Mouse (Mus musculus): Measurements from ENCODE around the gene Dohh. TPM values are rescaled to one million over a fixed set of nuclear protein-coding genes. Genes with fewer than 3 reads are reported as not detected.

The Dohh gene
- total and polyA plus RNA-seq, 3 experiments = 78.2 to 131 (median 81.7) TPM

DNA sequence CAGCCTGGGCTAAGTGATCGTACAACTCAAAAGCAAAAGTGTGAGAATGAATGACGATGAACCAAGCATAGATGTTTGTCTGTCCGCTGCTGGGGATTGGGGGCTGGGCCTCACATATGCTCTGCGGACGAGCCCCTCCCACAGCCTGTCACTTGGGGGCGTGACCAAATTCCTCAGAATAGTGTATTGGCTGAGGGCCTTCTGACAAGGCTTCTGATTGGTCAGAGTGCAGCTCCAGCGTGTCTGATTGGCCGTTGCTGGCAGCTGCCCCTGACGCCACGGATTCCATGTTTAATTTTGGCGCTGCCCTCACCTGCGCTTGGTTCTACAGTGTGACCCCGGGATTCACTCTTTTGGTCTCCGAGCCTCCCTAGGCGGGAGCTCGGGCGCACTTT, 48.6 kb downstream of the Dohh start:
- H3K79me2 ChIP-seq (replicated peaks; ENCODE audit: control insufficient read depth, extremely low read depth, insufficient read depth, poor library complexity, severe bottlenecking) = no peaks in the 10 kb centered on the region
- H3K9me3 ChIP-seq (replicated peaks; ENCODE audit: low read length) = no peaks in the 10 kb centered on the region
- peaks cover 21% of the 10 kb centered on the region for H3K27me3 ChIP-seq (replicated peaks)
- dilution Hi-C loops (cut with MboI; ENCODE audit: extremely low pct_ligation_motif_present, extremely low pct_unique_long_range_greater_than_20kb, low sequenced_read_pairs) (no loop called here), in situ Hi-C loops (cut with MboI; ENCODE audit: low pct_ligation_motif_present, low pct_unique_long_range_greater_than_20kb, low sequenced_read_pairs) (no loop called here)
- peak; percentile 33; the same call in 1 of the 2 replicates for TF ChIP-seq IRF4 (IDR thresholded peaks at IDR 0.05; ENCODE audit: low read depth, low read length)
- TF ChIP-seq SMC3 (IDR thresholded peaks at IDR 0.05; ENCODE audit: low read depth, low read length) = no peak
- TF ChIP-seq ZKSCAN1 (IDR thresholded peaks at IDR 0.05; ENCODE audit: borderline replicate concordance, low read depth, low read length) = no peak
- TF ChIP-seq USF2 (conservative IDR thresholded peaks at IDR 0.05; ENCODE audit: low read depth, low read length) = 0 out of 2 replicates have a peak, but pooled peaks have one; percentile 11
- no peak for TF ChIP-seq NELFE (IDR thresholded peaks at IDR 0.05; ENCODE audit: low read depth, low read length)
- TF ChIP-seq PAX5 (IDR thresholded peaks at IDR 0.05; ENCODE audit: low read length) = no peak
- no peak for TF ChIP-seq MEF2A (IDR thresholded peaks at IDR 0.05; ENCODE audit: borderline replicate concordance, low read depth, low read length)
- TF ChIP-seq SIN3A (IDR thresholded peaks at IDR 0.05; ENCODE audit: low read length) = 0 out of 2 replicates have a peak, but pooled peaks have one; percentile 31
- TF ChIP-seq HCFC1 (IDR thresholded peaks at IDR 0.05; ENCODE audit: low read depth, low read length) = peak; percentile 96
- no peak for TF ChIP-seq ELF1 (IDR thresholded peaks at IDR 0.05; ENCODE audit: low read depth, low read length)
- TF ChIP-seq GABPA (IDR thresholded peaks at IDR 0.05; ENCODE audit: insufficient replicate concordance, low read depth, low read length) = peak; percentile 53; the same call in 1 of the 2 replicates
- TF ChIP-seq USF1 (IDR thresholded peaks at IDR 0.05; ENCODE audit: low read depth, low read length) = peak; percentile 51
- no peak for TF ChIP-seq UBTF (IDR thresholded peaks at IDR 0.05; ENCODE audit: low read depth, low read length)
- TF ChIP-seq BHLHE40 (IDR thresholded peaks at IDR 0.05; ENCODE audit: low read depth, low read length) = no peak
- no peak for TF ChIP-seq E2F4 (IDR thresholded peaks at IDR 0.05; ENCODE audit: insufficient replicate concordance, low read depth, low read length)
- TF ChIP-seq CHD1 (IDR thresholded peaks at IDR 0.05; ENCODE audit: low read depth, low read length) = no peak
- TF ChIP-seq CTCF (conservative IDR thresholded peaks at IDR 0.05 in 1 of 2, IDR thresholded peaks at IDR 0.05 in 1 of 2; ENCODE audit: low read depth in 2 of 2, low read length in 2 of 2) = no peak
- peak; percentile 96; the same call in 1 of the 2 replicates for TF ChIP-seq KAT2A (IDR thresholded peaks at IDR 0.05; ENCODE audit: insufficient replicate concordance, low read length)
- TF ChIP-seq JUN (IDR thresholded peaks at IDR 0.05; ENCODE audit: insufficient read depth, low read depth, low read length) = no peak
- TF ChIP-seq NRF1 (IDR thresholded peaks at IDR 0.05; ENCODE audit: low read depth, low read length) = peak; percentile 77
- TF ChIP-seq ZMIZ1 (IDR thresholded peaks at IDR 0.05; ENCODE audit: low read depth, low read length) = no peak
- TF ChIP-seq RCOR1 (conservative IDR thresholded peaks at IDR 0.05; ENCODE audit: low read depth, low read length) = no peak
- no peak for TF ChIP-seq MYC (IDR thresholded peaks at IDR 0.05; ENCODE audit: low read depth, low read length)
- no peak for TF ChIP-seq ZC3H11A (IDR thresholded peaks at IDR 0.05; ENCODE audit: low read depth, low read length)
- TF ChIP-seq RAD21 (IDR thresholded peaks at IDR 0.05; ENCODE audit: low read depth, low read length) = no peak
- TF ChIP-seq ZNF384 (IDR thresholded peaks at IDR 0.05; ENCODE audit: low read depth, low read length) = no peak
- no peak for TF ChIP-seq MAFK (IDR thresholded peaks at IDR 0.05; ENCODE audit: insufficient replicate concordance, low read length)
- no peak for TF ChIP-seq POLR2A (IDR thresholded peaks at IDR 0.05; ENCODE audit: low read depth, low read length)
- peak; percentile 99 for TF ChIP-seq CHD2 (IDR thresholded peaks at IDR 0.05; ENCODE audit: low read length)
- H3K4me3 ChIP-seq (replicated peaks in 1 of 3; ENCODE audit: low read depth in 2 of 3, low read length in 2 of 3, poor library complexity in 1 of 3) = peak overlapping the region in 1 of 3 experiments; percentile 23
- no peak overlapping the region for H3K27ac ChIP-seq (ENCODE audit: insufficient read depth, low read depth)
- peak overlapping the region; percentile 27; the same call in 1 of the 2 replicates for H3K9ac ChIP-seq (ENCODE audit: insufficient read depth, low read depth)
- peaks cover 32 to 59% of the 10 kb centered on the region in 2 experiments for H3K4me1 ChIP-seq (ENCODE audit: control insufficient read depth in 1 of 2, insufficient read depth in 2 of 2)
- no peaks in the 10 kb centered on the region for H3K36me3 ChIP-seq (replicated peaks in 1 of 2; ENCODE audit: control insufficient read depth in 1 of 2, insufficient read depth in 1 of 2, low read length in 1 of 2)
- H3K4me2 ChIP-seq (ENCODE audit: insufficient read depth, low read depth, poor library complexity, severe bottlenecking) = peak overlapping the region; percentile 34
- peak; percentile 97 for DNase-seq (ENCODE audit: extremely low read depth)

Measured in CH12.LX (cell line).